Mouse (Mus musculus): ENCODE measurements around the gene Wsb2. TPM values are rescaled to one million over a fixed set of nuclear protein-coding genes. Genes with fewer than 3 reads are reported as not detected.

The Wsb2 gene
- total and polyA plus RNA-seq, 2 experiments from 2014 or later, result 336 to 494 TPM

DNA sequence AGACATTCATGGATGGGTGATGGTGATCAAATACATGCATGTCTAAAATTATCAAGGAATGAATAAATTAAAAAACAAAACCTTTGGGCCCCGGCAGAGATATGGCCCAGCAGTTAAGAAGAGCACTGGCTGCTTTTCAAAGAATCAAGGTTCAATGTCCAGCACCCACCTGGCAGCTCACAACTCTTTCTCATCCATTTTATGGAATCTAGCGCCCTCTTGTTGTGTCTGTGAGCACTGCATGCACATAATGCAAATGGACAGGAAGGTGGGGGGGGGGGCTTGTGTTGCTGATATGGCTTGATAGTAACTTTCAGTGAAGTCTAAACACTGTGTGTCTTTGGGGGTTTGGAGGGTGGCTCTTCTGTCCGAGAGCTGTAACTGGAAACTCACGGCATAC is 51.1 kb downstream of the Wsb2 start:
- no peak for ATAC-seq (ENCODE audit: low FRiP score)
- Histone ChIP-seq H3K4me2 (ENCODE audit: low read depth, low read length, poor library complexity, severe bottlenecking) (no peak overlapping the region), H3K9me3 (ENCODE audit: low read length) (no peaks in the 10 kb centered on the region), H3K9ac (replicated peaks; ENCODE audit: low read length, poor library complexity, severe bottlenecking) (no peak overlapping the region), H3K36me3 (ENCODE audit: insufficient read depth, low read length) (no peaks in the 10 kb centered on the region), H3K4me3 (ENCODE audit: low read depth, low read length) (no peak overlapping the region), H3K4me1 (ENCODE audit: insufficient read depth, low read length) (no peaks in the 10 kb centered on the region), H3K27me3 (ENCODE audit: insufficient read depth, low read length) (no peaks in the 10 kb centered on the region), H3K27ac (ENCODE audit: low read depth, low read length) (no peak overlapping the region)
- whole genome bisulfite sequencing, result 78% methylated on average over 4 of the region's 4 CpGs
- TF ChIP-seq CTCF (IDR thresholded peaks at IDR 0.05), result peak; percentile 61
- DNase-seq (ENCODE audit: low spot score), result peak; percentile 21

GRCm38 (mm10) chr5:117409369-117409768 is 52.3 kb downstream of the Wsb2 start:
- H3K4me1 ChIP-seq (ENCODE audit: insufficient read depth, low read length), result no peaks in the 10 kb centered on the region
- DNase-seq (ENCODE audit: low spot score) (no peak), ATAC-seq (ENCODE audit: low FRiP score) (no peak)
- H3K9me3 ChIP-seq (ENCODE audit: low read length), result no peaks in the 10 kb centered on the region
- no peak overlapping the region for H3K9ac ChIP-seq (replicated peaks; ENCODE audit: low read length, poor library complexity, severe bottlenecking)
- H3K4me2 ChIP-seq (ENCODE audit: low read depth, low read length, poor library complexity, severe bottlenecking), result no peak overlapping the region
- H3K36me3 ChIP-seq (ENCODE audit: insufficient read depth, low read length), result no peaks in the 10 kb centered on the region
- H3K27ac ChIP-seq (ENCODE audit: low read depth, low read length), result no peak overlapping the region
- TF ChIP-seq CTCF (IDR thresholded peaks at IDR 0.05), result no peak
- WGBS, result 74% methylated on average over 6 of the region's 6 CpGs
- no peaks in the 10 kb centered on the region for H3K27me3 ChIP-seq (ENCODE audit: insufficient read depth, low read length)
- no peak overlapping the region for H3K4me3 ChIP-seq (ENCODE audit: low read depth, low read length)

DNA sequence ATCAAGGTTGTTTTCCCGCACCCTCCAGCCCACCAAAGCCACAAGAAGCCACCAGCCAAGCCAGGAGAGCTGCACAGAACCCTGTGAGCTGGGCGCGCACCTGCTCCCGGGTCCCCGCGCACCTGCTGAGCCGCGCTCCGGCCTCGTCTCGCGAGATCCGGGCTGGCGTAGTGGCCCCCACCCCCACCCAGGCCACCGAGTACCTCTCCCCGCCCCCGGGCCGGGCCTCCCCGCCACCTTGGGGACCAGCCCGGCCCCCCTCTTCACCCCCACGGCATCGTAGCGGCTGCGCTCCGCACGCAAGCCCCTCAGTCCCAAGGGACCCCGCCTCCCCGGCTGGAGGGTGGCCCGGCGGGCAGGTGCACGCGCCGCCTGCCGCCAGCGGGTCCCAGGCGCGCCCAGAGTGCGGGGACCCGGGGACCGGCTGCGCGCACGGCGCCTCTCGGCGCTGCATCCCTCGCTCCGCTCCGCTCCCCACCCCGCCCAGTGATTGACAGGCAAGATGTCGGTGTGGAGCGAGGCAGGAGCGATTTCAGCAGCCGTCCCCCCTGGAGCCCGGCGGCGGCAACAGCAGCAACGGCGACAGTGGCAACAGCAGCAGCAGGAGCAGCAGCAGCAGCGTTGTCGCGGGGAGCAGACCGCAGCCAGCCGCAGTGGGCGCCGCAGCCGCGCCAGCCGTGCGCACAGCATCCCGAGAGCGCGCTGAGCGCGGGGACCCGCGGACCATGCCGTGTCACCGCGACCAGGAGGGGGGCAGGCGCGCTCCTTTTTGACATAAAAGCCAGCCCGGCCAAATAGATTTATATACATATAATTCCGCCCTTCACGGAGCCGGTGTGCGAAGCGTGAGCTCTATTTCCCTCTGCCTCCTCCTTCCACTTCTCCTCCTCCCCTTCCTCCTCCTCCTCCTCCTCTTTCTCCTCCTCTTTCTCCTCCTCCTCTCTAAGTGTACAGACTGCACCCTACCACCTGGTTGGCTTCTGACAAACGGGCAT is 56.7 kb downstream of the Wsb2 start, which contains the start of gene Ksr2:
TSS of gene Ksr2 (plus strand) at position 494 of the 995 bp plus-strand sequence.
- WGBS, result under 1% methylated on average over 57 of the region's 89 CpGs
- DNase-seq (ENCODE audit: low spot score) (peak; percentile 79), ATAC-seq (ENCODE audit: low FRiP score) (peak; percentile 88)
- Histone ChIP-seq H3K36me3 (ENCODE audit: insufficient read depth, low read length) (no peaks in the 10 kb centered on the region), H3K4me1 (ENCODE audit: insufficient read depth, low read length) (0 out of 2 replicates have a peak, but pooled peaks cover 5% of the 10 kb centered on the region), H3K4me2 (ENCODE audit: low read depth, low read length, poor library complexity, severe bottlenecking) (peak within 1 kb of the TSS; percentile 77), H3K4me3 (ENCODE audit: low read depth, low read length) (peak within 1 kb of the TSS; percentile 61), H3K27ac (ENCODE audit: low read depth, low read length) (peak within 1 kb of the TSS; percentile 98), H3K9me3 (ENCODE audit: low read length) (no peaks in the 10 kb centered on the region), H3K9ac (replicated peaks; ENCODE audit: low read length, poor library complexity, severe bottlenecking) (peak within 1 kb of the TSS; percentile 96), H3K27me3 (ENCODE audit: insufficient read depth, low read length) (no peaks in the 10 kb centered on the region)
- TF ChIP-seq CTCF (IDR thresholded peaks at IDR 0.05), result no peak

DNA sequence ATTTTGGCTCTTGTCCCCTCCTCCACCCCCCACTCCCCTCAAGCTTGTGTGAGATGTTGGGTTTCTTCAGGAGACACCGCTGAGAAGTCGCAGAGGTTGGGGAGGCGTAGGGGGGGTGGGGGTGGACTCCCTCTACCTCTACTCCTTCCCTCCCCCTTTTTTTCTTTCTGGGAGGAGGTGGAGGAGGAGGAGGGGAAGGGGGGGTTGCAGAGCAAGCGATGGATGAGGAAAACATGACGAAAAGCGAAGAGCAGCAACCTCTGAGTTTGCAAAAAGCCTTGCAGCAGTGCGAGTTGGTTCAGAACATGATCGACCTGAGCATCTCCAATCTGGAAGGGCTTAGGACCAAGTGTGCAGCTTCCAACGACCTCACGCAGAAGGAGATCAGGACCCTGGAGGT is 57.5 kb downstream of the Wsb2 start:
- ATAC-seq (ENCODE audit: low FRiP score) (peak; percentile 25), DNase-seq (ENCODE audit: low spot score) (peak; percentile 27)
- 0 out of 2 replicates have a peak, but pooled peaks cover 5% of the 10 kb centered on the region for H3K4me1 ChIP-seq (ENCODE audit: insufficient read depth, low read length)
- no peak for TF ChIP-seq CTCF (IDR thresholded peaks at IDR 0.05)
- peak overlapping the region; percentile 98 for H3K27ac ChIP-seq (ENCODE audit: low read depth, low read length)
- H3K9me3 ChIP-seq (ENCODE audit: low read length), result no peaks in the 10 kb centered on the region
- H3K4me2 ChIP-seq (ENCODE audit: low read depth, low read length, poor library complexity, severe bottlenecking), result peak overlapping the region; percentile 77
- 0% methylated on average over 6 of the region's 10 CpGs for WGBS
- H3K27me3 ChIP-seq (ENCODE audit: insufficient read depth, low read length), result no peaks in the 10 kb centered on the region
- H3K36me3 ChIP-seq (ENCODE audit: insufficient read depth, low read length), result no peaks in the 10 kb centered on the region
- H3K9ac ChIP-seq (replicated peaks; ENCODE audit: low read length, poor library complexity, severe bottlenecking), result peak overlapping the region; percentile 96
- H3K4me3 ChIP-seq (ENCODE audit: low read depth, low read length), result peak overlapping the region; percentile 61

DNA sequence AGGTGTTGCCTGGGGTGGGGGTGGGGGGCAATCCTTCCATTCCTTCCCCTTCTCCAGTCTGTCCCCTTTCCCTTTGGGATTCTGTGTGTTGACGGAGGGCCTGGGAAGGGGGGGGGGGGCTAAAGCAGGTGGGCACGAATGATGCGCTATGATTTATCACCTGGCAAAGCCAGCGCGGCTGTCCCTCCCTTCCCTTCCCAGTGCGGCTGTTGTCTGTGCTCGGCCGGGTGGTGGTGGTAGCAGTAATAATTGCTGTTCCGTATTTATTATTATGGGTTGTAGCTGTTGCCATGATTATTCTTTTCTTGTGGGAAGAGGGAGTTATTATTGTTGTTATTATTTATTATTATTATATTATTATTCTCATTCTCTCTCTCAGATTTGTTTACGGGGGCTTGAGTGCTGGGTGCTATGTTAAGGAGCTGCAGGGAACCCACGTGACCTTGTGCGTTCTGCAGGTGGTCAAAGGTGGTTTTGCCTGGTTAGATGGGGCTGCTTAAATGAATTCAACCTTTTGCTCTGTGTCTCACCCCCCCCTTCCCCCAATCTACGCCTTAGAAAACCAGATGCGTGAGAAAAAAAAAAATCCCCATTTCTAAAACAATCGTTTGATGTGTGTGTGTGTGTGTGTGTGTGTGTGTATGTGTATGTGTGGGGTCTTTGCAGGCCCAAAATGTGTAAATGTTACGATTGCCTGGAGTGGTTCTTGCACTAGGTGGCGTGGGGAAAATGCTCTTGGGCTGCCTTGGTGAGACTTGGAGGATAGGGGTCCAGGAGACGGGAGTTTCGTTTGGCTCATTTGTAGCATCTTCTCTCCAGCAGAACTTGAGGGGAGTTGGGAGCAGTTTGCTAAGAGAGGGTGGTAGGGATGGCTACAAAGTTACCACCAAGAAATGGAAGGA is 58.2 kb downstream of the Wsb2 start:
- 13% methylated on average over 18 of the region's 19 CpGs for WGBS
- no peaks in the 10 kb centered on the region for H3K36me3 ChIP-seq (ENCODE audit: insufficient read depth, low read length)
- DNase-seq (ENCODE audit: low spot score) (peak; percentile 44), ATAC-seq (ENCODE audit: low FRiP score) (no peak)
- TF ChIP-seq CTCF (IDR thresholded peaks at IDR 0.05), result peak; percentile 63
- H3K27me3 ChIP-seq (ENCODE audit: insufficient read depth, low read length), result no peaks in the 10 kb centered on the region
- H3K4me1 ChIP-seq (ENCODE audit: insufficient read depth, low read length), result 0 out of 2 replicates have a peak, but pooled peaks cover 5% of the 10 kb centered on the region
- H3K9ac ChIP-seq (replicated peaks; ENCODE audit: low read length, poor library complexity, severe bottlenecking), result peak overlapping the region; percentile 96
- H3K4me3 ChIP-seq (ENCODE audit: low read depth, low read length), result peak overlapping the region; percentile 61
- H3K9me3 ChIP-seq (ENCODE audit: low read length), result no peaks in the 10 kb centered on the region
- H3K4me2 ChIP-seq (ENCODE audit: low read depth, low read length, poor library complexity, severe bottlenecking), result peak overlapping the region; percentile 77
- peak overlapping the region; percentile 98 for H3K27ac ChIP-seq (ENCODE audit: low read depth, low read length)

Measured in midbrain, postnatal 0 days (tissue).